Mouse (Mus musculus): ENCODE results near the gene Bmt2. TPM values are rescaled to one million over a fixed set of nuclear protein-coding genes. Genes with fewer than 3 reads are reported as not detected.

Gene Bmt2
- polyA plus RNA-seq, 1 experiment = 21.0 TPM

- no peak overlapping the region for H3K4me3 ChIP-seq (ENCODE audit: low read depth, low read length)
- H3K4me1 ChIP-seq (ENCODE audit: control insufficient read depth, insufficient read depth, low read length) = no peaks in the 10 kb centered on the region
- no peaks in the 10 kb centered on the region for H3K9me3 ChIP-seq (replicated peaks; ENCODE audit: control insufficient read depth, insufficient read depth, low read length, poor library complexity, severe bottlenecking)
- TF ChIP-seq EP300 (IDR thresholded peaks at IDR 0.05; ENCODE audit: insufficient read depth, low read depth, low read length) (no peak), CTCF (IDR thresholded peaks at IDR 0.05; ENCODE audit: low read depth, low read length) (no peak), POLR2A (IDR thresholded peaks at IDR 0.05; ENCODE audit: insufficient read depth, low read length) (no peak)
- no peaks in the 10 kb centered on the region for H3K27me3 ChIP-seq (ENCODE audit: control insufficient read depth, insufficient read depth, low read length, poor library complexity, severe bottlenecking)
- no peaks in the 10 kb centered on the region for H3K36me3 ChIP-seq (ENCODE audit: control insufficient read depth, insufficient read depth, low read length, poor library complexity, severe bottlenecking)
- no peak overlapping the region for H3K9ac ChIP-seq (ENCODE audit: low read depth, poor library complexity, severe bottlenecking)
- no peak overlapping the region for H3K27ac ChIP-seq (ENCODE audit: insufficient read depth, low read length)
Observed at GRCm38 (mm10) chr6:13690398-13690797, 12.6 kb upstream of the Bmt2 start.

- Histone ChIP-seq H3K4me3 (ENCODE audit: low read depth, low read length) (no peak overlapping the region), H3K4me1 (ENCODE audit: control insufficient read depth, insufficient read depth, low read length) (no peaks in the 10 kb centered on the region), H3K9me3 (replicated peaks; ENCODE audit: control insufficient read depth, insufficient read depth, low read length, poor library complexity, severe bottlenecking) (no peaks in the 10 kb centered on the region), H3K27me3 (ENCODE audit: control insufficient read depth, insufficient read depth, low read length, poor library complexity, severe bottlenecking) (no peaks in the 10 kb centered on the region), H3K27ac (ENCODE audit: insufficient read depth, low read length) (no peak overlapping the region), H3K9ac (ENCODE audit: low read depth, poor library complexity, severe bottlenecking) (no peak overlapping the region), H3K36me3 (ENCODE audit: control insufficient read depth, insufficient read depth, low read length, poor library complexity, severe bottlenecking) (no peaks in the 10 kb centered on the region)
- no peak for TF ChIP-seq POLR2A (IDR thresholded peaks at IDR 0.05; ENCODE audit: insufficient read depth, low read length)
- no peak for TF ChIP-seq EP300 (IDR thresholded peaks at IDR 0.05; ENCODE audit: insufficient read depth, low read depth, low read length)
- TF ChIP-seq CTCF (IDR thresholded peaks at IDR 0.05; ENCODE audit: low read depth, low read length) = no peak
Observed at GRCm38 (mm10) chr6:13683929-13684595, 6.3 kb upstream of the Bmt2 start.

GRCm38 (mm10) chr6:13678349-13678748 is 583 bp upstream of the Bmt2 start:
- TF ChIP-seq EP300 (IDR thresholded peaks at IDR 0.05; ENCODE audit: insufficient read depth, low read depth, low read length) = no peak
- no peak for TF ChIP-seq CTCF (IDR thresholded peaks at IDR 0.05; ENCODE audit: low read depth, low read length)
- TF ChIP-seq POLR2A (IDR thresholded peaks at IDR 0.05; ENCODE audit: insufficient read depth, low read length) = no peak
- no peaks in the 10 kb centered on the region for H3K9me3 ChIP-seq (replicated peaks; ENCODE audit: control insufficient read depth, insufficient read depth, low read length, poor library complexity, severe bottlenecking)
- peak overlapping the region; percentile 80 for H3K27ac ChIP-seq (ENCODE audit: insufficient read depth, low read length)
- no peaks in the 10 kb centered on the region for H3K36me3 ChIP-seq (ENCODE audit: control insufficient read depth, insufficient read depth, low read length, poor library complexity, severe bottlenecking)
- H3K9ac ChIP-seq (ENCODE audit: low read depth, poor library complexity, severe bottlenecking) = no peak overlapping the region
- H3K4me3 ChIP-seq (ENCODE audit: low read depth, low read length) = peak overlapping the region; percentile 57
- no peaks in the 10 kb centered on the region for H3K4me1 ChIP-seq (ENCODE audit: control insufficient read depth, insufficient read depth, low read length)
- H3K27me3 ChIP-seq (ENCODE audit: control insufficient read depth, insufficient read depth, low read length, poor library complexity, severe bottlenecking) = no peaks in the 10 kb centered on the region

- H3K9ac ChIP-seq (ENCODE audit: low read depth, poor library complexity, severe bottlenecking) = peak overlapping the region; percentile 84
- peak overlapping the region; percentile 38; the same call in 1 of the 2 replicates for H3K27ac ChIP-seq (ENCODE audit: insufficient read depth, low read length)
- H3K9me3 ChIP-seq (replicated peaks; ENCODE audit: control insufficient read depth, insufficient read depth, low read length, poor library complexity, severe bottlenecking) = no peaks in the 10 kb centered on the region
- peak overlapping the region; percentile 84 for H3K4me3 ChIP-seq (ENCODE audit: low read depth, low read length)
- no peaks in the 10 kb centered on the region for H3K36me3 ChIP-seq (ENCODE audit: control insufficient read depth, insufficient read depth, low read length, poor library complexity, severe bottlenecking)
- no peaks in the 10 kb centered on the region for H3K27me3 ChIP-seq (ENCODE audit: control insufficient read depth, insufficient read depth, low read length, poor library complexity, severe bottlenecking)
- no peak for TF ChIP-seq EP300 (IDR thresholded peaks at IDR 0.05; ENCODE audit: insufficient read depth, low read depth, low read length)
- TF ChIP-seq POLR2A (IDR thresholded peaks at IDR 0.05; ENCODE audit: insufficient read depth, low read length) = no peak
- TF ChIP-seq CTCF (IDR thresholded peaks at IDR 0.05; ENCODE audit: low read depth, low read length) = no peak
- H3K4me1 ChIP-seq (ENCODE audit: control insufficient read depth, insufficient read depth, low read length) = no peaks in the 10 kb centered on the region
Observed at GRCm38 (mm10) chr6:13677141-13677761, 515 bp downstream of the Bmt2 start.

GRCm38 (mm10) chr6:13676196-13676595 is 1.6 kb downstream of the Bmt2 start:
- no peaks in the 10 kb centered on the region for H3K4me1 ChIP-seq (ENCODE audit: control insufficient read depth, insufficient read depth, low read length)
- no peak overlapping the region for H3K9ac ChIP-seq (ENCODE audit: low read depth, poor library complexity, severe bottlenecking)
- TF ChIP-seq POLR2A (IDR thresholded peaks at IDR 0.05; ENCODE audit: insufficient read depth, low read length) (no peak), CTCF (IDR thresholded peaks at IDR 0.05; ENCODE audit: low read depth, low read length) (no peak), EP300 (IDR thresholded peaks at IDR 0.05; ENCODE audit: insufficient read depth, low read depth, low read length) (no peak)
- no peaks in the 10 kb centered on the region for H3K27me3 ChIP-seq (ENCODE audit: control insufficient read depth, insufficient read depth, low read length, poor library complexity, severe bottlenecking)
- H3K36me3 ChIP-seq (ENCODE audit: control insufficient read depth, insufficient read depth, low read length, poor library complexity, severe bottlenecking) = no peaks in the 10 kb centered on the region
- H3K27ac ChIP-seq (ENCODE audit: insufficient read depth, low read length) = no peak overlapping the region
- no peaks in the 10 kb centered on the region for H3K9me3 ChIP-seq (replicated peaks; ENCODE audit: control insufficient read depth, insufficient read depth, low read length, poor library complexity, severe bottlenecking)
- H3K4me3 ChIP-seq (ENCODE audit: low read depth, low read length) = no peak overlapping the region
